Mouse (Mus musculus) kidney, adult 2 months (tissue): ENCODE data around the gene Spred2.

ENCODE experiments used
- CTCF ChIP-seq: fragments of 200-500 bp; conservative IDR thresholded peaks from 2 replicates; pipeline ENCODE4 v1.5.1; 2011; ENCODE audit warnings: low read depth, mild to moderate bottlenecking, control low read depth, low read length, moderate library complexity, mixed read lengths; ENCODE audit not compliant: insufficient read depth, insufficient read length
- POLR2A ChIP-seq: fragments of 200-500 bp; IDR thresholded peaks from one replicate; pipeline ENCODE4 v1.6.1; 2011; ENCODE audit warnings: low read depth, low read length, control low read depth

- no peak for TF ChIP-seq CTCF
- TF ChIP-seq POLR2A, result no peak
Measured at GRCm38 (mm10) chr11:19964333-19964732, 40.2 kb downstream of the Spred2 start.
